Mouse (Mus musculus) lung, adult 2 months (tissue): ENCODE results near the gene Zscan10.

ENCODE experiments used
- CTCF ChIP-seq: fragments of 200-500 bp; IDR thresholded peaks from 2 replicates; pipeline ENCODE4 v1.5.1; 2011; ENCODE audit warnings: mild to moderate bottlenecking, low read length, control low read depth; ENCODE audit not compliant: insufficient read depth
- POLR2A ChIP-seq: fragments of 200-500 bp; IDR thresholded peaks from 2 replicates; pipeline ENCODE4 v1.6.1; 2011; ENCODE audit warnings: low read depth, mild to moderate bottlenecking, control low read depth, low read length, borderline replicate concordance; ENCODE audit errors: extremely low read depth

DNA sequence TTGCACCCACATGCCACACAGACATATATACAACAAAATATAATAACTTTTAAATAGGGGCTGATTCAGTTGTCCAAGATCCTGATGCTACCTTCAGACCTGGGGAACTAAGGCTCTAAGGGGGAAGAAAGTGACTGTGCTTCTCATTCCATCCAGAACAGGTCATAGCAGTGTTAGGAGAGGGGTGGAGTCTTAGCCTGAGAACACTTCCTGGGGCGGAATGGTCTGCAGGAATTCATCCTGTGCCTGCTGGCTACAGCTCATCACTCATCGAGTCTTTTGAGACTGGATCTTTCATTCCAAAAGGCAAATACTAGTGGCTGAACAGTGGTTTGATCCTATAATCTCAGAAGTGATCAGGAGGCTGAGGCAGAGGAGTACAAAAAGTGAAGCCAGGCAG is 13.4 kb upstream of the Zscan10 start:
- TF ChIP-seq CTCF (no peak), POLR2A (no peak)
